Mouse (Mus musculus) embryonic facial prominence, embryonic 12.5 days (tissue): ENCODE measurements around the gene Sgcg. TPM values are rescaled to one million over a fixed set of nuclear protein-coding genes. Genes with fewer than 3 reads are reported as not detected.

Source experiments
- ATAC-seq: fragments of 200-750 bp; cut with Nextera tagmentation; 2 replicates; pipeline ENCODE4 v1.8.0; 2017; ENCODE audit not compliant: insufficient number of reproducible peaks, insufficient read depth, low FRiP score, low TSS enrichment
- H3K27ac ChIP-seq: fragments of 300-500 bp; sonication (generic); 2 replicates; pipeline ENCODE4 v1.5.1; 2016; ENCODE audit warnings: mild to moderate bottlenecking
- H3K27me3 ChIP-seq: fragments of 300-500 bp; sonication (generic); 2 replicates; pipeline ENCODE4 v1.6.1; 2016; ENCODE audit warnings: mild to moderate bottlenecking, moderate library complexity
- H3K36me3 ChIP-seq: fragments of 300-500 bp; sonication (generic); 2 replicates; pipeline ENCODE4 v1.6.1; 2016; ENCODE audit warnings: mild to moderate bottlenecking
- H3K4me1 ChIP-seq: fragments of 300-500 bp; sonication (generic); 2 replicates; pipeline ENCODE4 v1.6.1; 2016
- H3K4me2 ChIP-seq: fragments of 300-500 bp; sonication (generic); replicated peaks from 2 replicates; pipeline ENCODE4 v1.6.1; 2016; ENCODE audit warnings: mild to moderate bottlenecking, moderate library complexity
- H3K4me3 ChIP-seq: fragments of 300-500 bp; sonication (generic); 2 replicates; pipeline ENCODE4 v1.5.1; 2016; ENCODE audit warnings: mild to moderate bottlenecking
- H3K9ac ChIP-seq: fragments of 300-500 bp; sonication (generic); 2 replicates; pipeline ENCODE4 v1.6.1; 2016; ENCODE audit warnings: mild to moderate bottlenecking, moderate library complexity
- H3K9me3 ChIP-seq: fragments of 300-500 bp; sonication (generic); 2 replicates; pipeline ENCODE4 v1.6.1; 2016; ENCODE audit warnings: mild to moderate bottlenecking, moderate library complexity
- WGBS: fragments of 180-500 bp; shearing (Covaris S2); methylation state at CpG from one replicate; pipeline ENCODE4 v1.1.7; 2016; 5-methylcytosine and 5-hydroxymethylcytosine counted together
- polyA plus RNA-seq: library from polyadenylated mRNA; unstranded; fragments of >200 nt; fragmentation: Nextera tagmentation; extraction: Ambion mirVana; gene quantifications from 2 replicates; pipeline ENCODE4 v1.2.1, GENCODE M21; 2016

The Sgcg gene
- polyA plus RNA-seq = 2.0 and 2.3 TPM in 2 replicates

DNA sequence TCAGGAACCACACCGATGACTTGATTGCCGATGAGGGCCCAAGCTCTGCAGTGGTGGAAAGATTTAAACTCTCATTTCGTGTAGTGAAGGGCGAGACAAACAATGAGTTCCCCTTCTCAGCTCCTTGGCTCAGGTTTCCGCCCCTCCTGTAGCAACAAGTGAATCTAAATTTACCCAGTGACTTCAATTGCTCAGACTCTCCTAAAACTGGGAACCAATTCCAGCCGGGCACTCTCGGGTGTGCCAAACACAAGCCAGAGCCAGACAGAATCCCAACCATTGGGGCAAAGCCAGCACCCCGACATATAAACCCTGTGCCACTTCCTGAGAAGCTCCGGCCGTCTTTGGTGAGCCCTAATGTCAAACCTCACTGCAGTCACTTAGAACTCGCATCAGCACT is at the start of gene Sgcg:
Gene Sgcg, minus strand, starts transcription at position 139 of the 400 bp plus-strand sequence.
- no peak within 1 kb of the TSS for H3K9ac ChIP-seq
- no peaks in the 10 kb centered on the region for H3K9me3 ChIP-seq
- peaks cover 6% of the 10 kb centered on the region; the same call in 1 of the 2 replicates for H3K4me1 ChIP-seq
- no peak within 1 kb of the TSS for H3K27ac ChIP-seq
- H3K27me3 ChIP-seq = no peaks in the 10 kb centered on the region
- ATAC-seq = no peak
- 43% methylated on average over 11 of the region's 11 CpGs for WGBS
- no peak within 1 kb of the TSS for H3K4me3 ChIP-seq
- no peaks in the 10 kb centered on the region for H3K36me3 ChIP-seq
- H3K4me2 ChIP-seq = no peak within 1 kb of the TSS

GRCm38 (mm10) chr14:61303969-61304609 is 45.8 kb upstream of the Sgcg start:
- 0 out of 2 replicates have a peak, but pooled peaks cover 4% of the 10 kb centered on the region for H3K4me1 ChIP-seq
- 62% methylated on average over 4 of the region's 4 CpGs for WGBS
- no peaks in the 10 kb centered on the region for H3K27me3 ChIP-seq
- no peaks in the 10 kb centered on the region for H3K36me3 ChIP-seq
- no peaks in the 10 kb centered on the region for H3K9me3 ChIP-seq
- H3K4me2 ChIP-seq = no peak overlapping the region
- ATAC-seq = no peak
- H3K4me3 ChIP-seq = no peak overlapping the region
- no peak overlapping the region for H3K27ac ChIP-seq
- H3K9ac ChIP-seq = no peak overlapping the region

DNA sequence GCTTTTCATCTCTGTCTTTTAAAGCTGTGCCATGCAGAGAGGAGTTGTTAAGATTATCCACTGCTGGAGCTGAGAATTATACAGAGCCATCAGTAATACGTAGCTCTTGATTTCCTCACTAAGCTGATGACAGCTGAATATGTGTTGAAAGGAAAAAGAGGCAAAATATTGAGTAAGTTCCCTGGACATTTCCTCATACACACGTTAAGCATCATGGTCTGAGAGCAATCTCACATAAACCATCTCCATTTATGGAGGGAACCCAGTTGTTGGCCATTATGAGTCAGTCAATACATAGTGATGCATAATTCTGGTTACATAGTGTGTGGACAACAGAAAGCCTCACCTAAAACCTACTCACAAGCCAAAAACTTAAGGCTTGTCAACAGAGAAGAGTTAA is 44.1 kb upstream of the Sgcg start:
- no peaks in the 10 kb centered on the region for H3K27me3 ChIP-seq
- ATAC-seq = no peak
- no peaks in the 10 kb centered on the region for H3K36me3 ChIP-seq
- H3K9me3 ChIP-seq = no peaks in the 10 kb centered on the region
- no peak overlapping the region for H3K4me3 ChIP-seq
- no peak overlapping the region for H3K27ac ChIP-seq
- H3K4me2 ChIP-seq = no peak overlapping the region
- no peak overlapping the region for H3K9ac ChIP-seq
- 0 out of 2 replicates have a peak, but pooled peaks cover 4% of the 10 kb centered on the region for H3K4me1 ChIP-seq
- WGBS = 77% methylated on average over 2 of the region's 2 CpGs

DNA sequence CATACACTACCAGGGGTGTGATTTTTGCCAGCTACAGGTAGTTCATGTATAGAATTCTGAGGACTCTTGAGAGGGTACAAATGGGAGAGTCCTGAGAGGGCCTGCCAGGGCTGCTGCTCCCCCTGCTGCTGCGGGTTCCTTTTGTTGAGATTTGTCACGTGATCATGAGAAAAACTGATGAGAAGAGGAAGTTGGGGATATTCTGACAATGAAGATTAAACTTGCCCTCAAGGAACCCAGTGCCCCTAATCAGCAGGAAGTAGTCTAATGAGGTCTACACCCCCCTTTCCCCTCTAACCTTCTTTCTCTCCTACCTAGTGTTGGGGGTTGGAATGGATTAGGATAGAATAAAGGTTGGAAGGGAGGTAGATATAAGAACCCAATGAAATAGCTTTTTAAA is 43.0 kb upstream of the Sgcg start:
- no peak overlapping the region for H3K9ac ChIP-seq
- H3K4me2 ChIP-seq = no peak overlapping the region
- H3K4me1 ChIP-seq = 0 out of 2 replicates have a peak, but pooled peaks cover 4% of the 10 kb centered on the region
- no peaks in the 10 kb centered on the region for H3K9me3 ChIP-seq
- no peak for ATAC-seq
- no peak overlapping the region for H3K4me3 ChIP-seq
- no peak overlapping the region for H3K27ac ChIP-seq
- 48% methylated on average over 2 of the region's 2 CpGs for WGBS
- no peaks in the 10 kb centered on the region for H3K27me3 ChIP-seq
- H3K36me3 ChIP-seq = no peaks in the 10 kb centered on the region

DNA sequence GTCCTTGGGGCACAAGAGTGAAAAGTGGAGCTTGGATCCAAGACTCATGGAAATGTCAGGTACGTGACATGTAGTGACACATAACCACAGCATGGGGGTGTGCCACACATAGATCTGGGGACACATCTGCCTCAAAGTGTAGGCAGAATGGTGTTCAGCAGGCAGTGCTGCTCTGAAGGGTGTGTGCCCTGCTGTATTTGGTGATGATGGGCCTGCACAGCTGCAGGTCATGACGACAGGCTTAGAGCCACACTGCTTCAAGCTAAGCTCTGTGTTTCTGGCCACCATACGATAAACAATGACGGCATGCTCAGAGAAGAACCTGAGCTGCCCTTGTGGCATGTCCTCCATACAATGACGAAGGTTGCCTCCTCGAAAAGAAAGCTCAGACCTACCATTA is 41.5 kb upstream of the Sgcg start:
- Histone ChIP-seq H3K27me3 (no peaks in the 10 kb centered on the region), H3K4me2 (no peak overlapping the region), H3K4me1 (0 out of 2 replicates have a peak, but pooled peaks cover 4% of the 10 kb centered on the region), H3K27ac (no peak overlapping the region), H3K4me3 (no peak overlapping the region), H3K9ac (no peak overlapping the region), H3K36me3 (no peaks in the 10 kb centered on the region), H3K9me3 (no peaks in the 10 kb centered on the region)
- WGBS = 82% methylated on average over 6 of the region's 6 CpGs
- ATAC-seq = no peak

GRCm38 (mm10) chr14:61294738-61295079 is 36.4 kb upstream of the Sgcg start:
- 21% methylated on average over 6 of the region's 6 CpGs for WGBS
- Histone ChIP-seq H3K9me3 (no peaks in the 10 kb centered on the region), H3K36me3 (no peaks in the 10 kb centered on the region), H3K27ac (no peak overlapping the region), H3K27me3 (no peaks in the 10 kb centered on the region), H3K4me3 (no peak overlapping the region), H3K9ac (no peak overlapping the region), H3K4me2 (peak overlapping the region; percentile 13; the same call in 1 of the 2 replicates), H3K4me1 (no peaks in the 10 kb centered on the region)
- no peak for ATAC-seq

DNA sequence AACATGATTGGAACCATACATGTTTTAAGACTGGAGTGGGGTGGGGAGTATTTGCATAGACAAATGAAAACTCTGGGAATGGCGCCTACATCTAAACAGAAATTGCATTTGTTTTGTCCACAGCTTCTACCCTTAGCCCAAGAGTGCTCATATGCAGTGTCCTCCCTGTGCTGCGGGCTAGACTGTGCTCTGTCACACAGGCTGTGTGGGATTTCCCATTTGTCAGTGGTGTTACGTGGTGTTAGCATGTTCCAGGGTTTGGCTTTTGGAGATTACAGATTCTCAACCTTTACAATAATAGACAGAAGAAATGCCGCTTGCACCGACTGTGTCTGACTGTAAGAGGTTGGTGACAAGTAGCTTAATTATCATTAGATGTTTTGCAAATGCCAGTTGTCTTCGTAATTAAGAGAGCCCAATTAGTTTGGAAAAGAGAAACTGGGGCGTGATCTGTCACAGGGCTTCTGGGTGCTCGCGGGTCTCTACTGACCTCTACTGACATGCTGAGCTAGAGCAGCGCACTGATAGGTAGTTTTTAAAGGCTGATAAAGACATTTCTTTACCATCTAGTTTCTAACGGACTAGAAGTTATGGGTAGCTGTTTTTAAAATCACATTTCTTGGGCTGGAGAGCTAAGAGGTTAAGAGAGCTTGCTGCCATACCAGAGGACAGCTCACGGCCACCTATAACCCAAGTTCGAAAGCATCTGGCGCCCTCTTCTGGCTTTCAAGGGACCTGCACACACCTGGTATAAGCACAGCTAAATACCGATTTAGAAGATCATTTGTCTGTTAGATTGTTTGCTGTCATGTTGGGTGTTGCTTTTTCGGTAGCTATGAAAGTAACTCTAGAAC is 35.8 kb upstream of the Sgcg start:
- Histone ChIP-seq H3K4me1 (no peaks in the 10 kb centered on the region), H3K36me3 (no peaks in the 10 kb centered on the region), H3K4me2 (0 out of 2 replicates have a peak overlapping the region, but pooled peaks have one; percentile 13), H3K27me3 (no peaks in the 10 kb centered on the region), H3K9me3 (no peaks in the 10 kb centered on the region), H3K27ac (no peak overlapping the region), H3K4me3 (no peak overlapping the region), H3K9ac (no peak overlapping the region)
- ATAC-seq = no peak
- WGBS = 50% methylated on average over 16 of the region's 16 CpGs

GRCm38 (mm10) chr14:61290664-61291063 is 32.4 kb upstream of the Sgcg start:
- H3K27me3 ChIP-seq = no peaks in the 10 kb centered on the region
- H3K36me3 ChIP-seq = no peaks in the 10 kb centered on the region
- H3K4me1 ChIP-seq = no peaks in the 10 kb centered on the region
- no peak overlapping the region for H3K4me2 ChIP-seq
- no peak overlapping the region for H3K4me3 ChIP-seq
- no peaks in the 10 kb centered on the region for H3K9me3 ChIP-seq
- 74% methylated on average over 3 of the region's 3 CpGs for WGBS
- H3K9ac ChIP-seq = no peak overlapping the region
- H3K27ac ChIP-seq = no peak overlapping the region
- ATAC-seq = no peak

DNA sequence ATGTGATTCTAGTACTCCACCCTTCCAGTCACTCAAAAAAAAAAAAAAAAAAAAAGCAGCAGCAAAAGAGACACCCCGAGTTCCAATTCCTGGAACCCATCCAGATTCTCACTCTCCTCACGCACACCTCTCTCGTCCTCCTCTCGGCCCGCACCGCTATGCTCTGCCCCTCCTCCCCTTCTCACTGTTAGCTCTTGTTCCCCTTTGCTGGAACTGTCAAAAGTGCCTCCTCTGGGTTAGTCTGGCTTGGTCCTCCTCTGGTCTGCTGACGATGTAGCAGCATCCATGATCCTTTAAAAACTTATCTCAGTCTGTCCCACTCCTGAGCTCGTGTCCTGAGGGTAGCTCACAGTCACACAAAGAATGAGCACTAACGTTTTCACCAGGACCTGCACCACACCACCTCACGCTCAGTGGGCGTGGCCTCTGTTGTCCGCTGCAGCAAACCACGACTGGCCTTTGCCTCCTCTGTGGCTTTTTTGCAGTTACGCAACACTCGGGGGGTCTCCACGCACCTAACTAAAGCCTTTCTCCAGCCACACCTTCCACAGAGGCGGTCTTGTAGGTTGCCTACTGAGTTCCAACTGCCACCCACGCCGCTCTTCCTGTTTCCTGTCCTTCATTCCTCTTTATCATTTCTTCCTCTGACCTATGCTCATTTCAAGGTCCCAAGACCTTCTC is 30.5 kb upstream of the Sgcg start:
- no peak overlapping the region for H3K9ac ChIP-seq
- no peaks in the 10 kb centered on the region for H3K27me3 ChIP-seq
- no peak overlapping the region for H3K4me2 ChIP-seq
- no peak overlapping the region for H3K27ac ChIP-seq
- ATAC-seq = no peak
- no peaks in the 10 kb centered on the region for H3K4me1 ChIP-seq
- H3K4me3 ChIP-seq = no peak overlapping the region
- 71% methylated on average over 19 of the region's 19 CpGs for WGBS
- H3K9me3 ChIP-seq = no peaks in the 10 kb centered on the region
- no peaks in the 10 kb centered on the region for H3K36me3 ChIP-seq

- no peak for ATAC-seq
- Histone ChIP-seq H3K4me3 (no peak overlapping the region), H3K27ac (no peak overlapping the region), H3K4me2 (no peak overlapping the region), H3K36me3 (no peaks in the 10 kb centered on the region), H3K4me1 (peaks cover 5% of the 10 kb centered on the region; the same call in 1 of the 2 replicates), H3K27me3 (peaks cover 27% of the 10 kb centered on the region), H3K9me3 (no peaks in the 10 kb centered on the region), H3K9ac (no peak overlapping the region)
- WGBS = 83% methylated on average over 7 of the region's 7 CpGs
Observed at GRCm38 (mm10) chr14:61278676-61279300, 20.5 kb upstream of the Sgcg start.

- H3K36me3 ChIP-seq = no peaks in the 10 kb centered on the region
- H3K4me2 ChIP-seq = no peak overlapping the region
- peaks cover 5% of the 10 kb centered on the region; the same call in 1 of the 2 replicates for H3K4me1 ChIP-seq
- H3K27me3 ChIP-seq = peaks cover 36% of the 10 kb centered on the region
- no peak for ATAC-seq
- no peak overlapping the region for H3K27ac ChIP-seq
- no peaks in the 10 kb centered on the region for H3K9me3 ChIP-seq
- no peak overlapping the region for H3K9ac ChIP-seq
- WGBS = 23% methylated on average over 1 of the region's 1 CpGs
- H3K4me3 ChIP-seq = no peak overlapping the region
Observed at GRCm38 (mm10) chr14:61277285-61277684, 19.0 kb upstream of the Sgcg start.
